In the genomic region with DNA sequence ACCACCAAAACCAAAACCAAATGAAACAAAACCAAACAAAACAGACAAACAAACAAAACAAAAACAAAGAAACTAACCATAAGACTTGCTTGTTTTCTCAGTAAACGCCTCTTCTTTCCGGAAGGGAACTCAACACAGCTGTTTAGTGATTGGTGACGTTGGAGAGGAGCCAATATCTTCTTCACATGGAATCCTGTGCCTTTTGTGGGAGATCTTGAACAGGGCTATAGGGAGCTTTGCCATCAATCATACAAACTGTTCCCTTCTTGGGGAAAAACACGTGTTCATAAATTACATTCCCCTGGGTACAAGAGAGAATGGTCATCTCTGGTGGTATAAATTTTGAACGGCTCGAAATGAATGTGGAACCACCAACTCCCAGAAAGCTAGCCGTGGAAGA, we compare ENCODE assay signal across 21 mouse cellular contexts.
"Had no signal": no experiment of that assay in that cellular context is flagged by ENCODE, and none has a peak within 500 bp of the region (broad histone marks: within the 10 kb centered on the region; RNA-seq: fewer than 3 reads in every experiment).

No protein-coding gene starts in this region.

- H3K4me3 ChIP-seq: layer of hippocampus, adult 2 months; limb, embryonic 10.5 days; limb, embryonic 13.5 days; liver, embryonic 12.5 days; liver, embryonic 15.5 days; midbrain, embryonic 13.5 days; neural tube, embryonic 12.5 days; neural tube, embryonic 15.5 days; stomach, embryonic 15.5 days had no signal

- H3K9ac ChIP-seq: limb, embryonic 13.5 days; liver, embryonic 12.5 days; liver, embryonic 15.5 days; midbrain, embryonic 13.5 days; neural tube, embryonic 12.5 days; neural tube, embryonic 15.5 days; stomach, embryonic 15.5 days had no signal

- H3K27me3 ChIP-seq: limb, embryonic 13.5 days; liver, embryonic 12.5 days; liver, embryonic 15.5 days; midbrain, embryonic 13.5 days; neural tube, embryonic 12.5 days; neural tube, embryonic 15.5 days; stomach, embryonic 15.5 days had no signal

- H3K4me1 ChIP-seq: limb, embryonic 10.5 days; limb, embryonic 13.5 days; liver, embryonic 12.5 days; liver, embryonic 15.5 days; midbrain, embryonic 13.5 days; neural tube, embryonic 12.5 days; stomach, embryonic 15.5 days had no signal

- H3K36me3 ChIP-seq: limb, embryonic 10.5 days; limb, embryonic 13.5 days; liver, embryonic 12.5 days; liver, embryonic 15.5 days; midbrain, embryonic 13.5 days; neural tube, embryonic 12.5 days; neural tube, embryonic 15.5 days; stomach, embryonic 15.5 days had no signal

- H3K9me3 ChIP-seq: limb, embryonic 10.5 days; limb, embryonic 13.5 days; liver, embryonic 12.5 days; liver, embryonic 15.5 days; midbrain, embryonic 13.5 days; neural tube, embryonic 12.5 days; neural tube, embryonic 15.5 days; stomach, embryonic 15.5 days had no signal

- H3K27ac ChIP-seq: layer of hippocampus, adult 2 months; limb, embryonic 10.5 days; limb, embryonic 13.5 days; liver, embryonic 12.5 days; liver, embryonic 15.5 days; midbrain, embryonic 13.5 days; neural tube, embryonic 12.5 days; neural tube, embryonic 15.5 days; stomach, embryonic 15.5 days had no signal

- ATAC-seq: liver, embryonic 12.5 days; midbrain, embryonic 13.5 days; midbrain, embryonic 16.5 days had no signal

- DNase-seq: kidney, adult 18-20 months; kidney, adult 9 months; kidney, postnatal 25 days; layer of hippocampus, adult 9-11 months; liver; lung, adult 18-20 months; lung, postnatal 4 days; retina, postnatal 1 day; right cerebral cortex, postnatal 25 days; spleen, adult 18-20 months; thymus, postnatal 25 days had no signal

- H3K4me2 ChIP-seq: limb, embryonic 13.5 days; liver, embryonic 12.5 days; liver, embryonic 15.5 days; midbrain, embryonic 13.5 days; neural tube, embryonic 12.5 days; neural tube, embryonic 15.5 days; stomach, embryonic 15.5 days had no signal
